Mouse (Mus musculus): ENCODE data around the gene Selenom.

Gene Selenom

DNA sequence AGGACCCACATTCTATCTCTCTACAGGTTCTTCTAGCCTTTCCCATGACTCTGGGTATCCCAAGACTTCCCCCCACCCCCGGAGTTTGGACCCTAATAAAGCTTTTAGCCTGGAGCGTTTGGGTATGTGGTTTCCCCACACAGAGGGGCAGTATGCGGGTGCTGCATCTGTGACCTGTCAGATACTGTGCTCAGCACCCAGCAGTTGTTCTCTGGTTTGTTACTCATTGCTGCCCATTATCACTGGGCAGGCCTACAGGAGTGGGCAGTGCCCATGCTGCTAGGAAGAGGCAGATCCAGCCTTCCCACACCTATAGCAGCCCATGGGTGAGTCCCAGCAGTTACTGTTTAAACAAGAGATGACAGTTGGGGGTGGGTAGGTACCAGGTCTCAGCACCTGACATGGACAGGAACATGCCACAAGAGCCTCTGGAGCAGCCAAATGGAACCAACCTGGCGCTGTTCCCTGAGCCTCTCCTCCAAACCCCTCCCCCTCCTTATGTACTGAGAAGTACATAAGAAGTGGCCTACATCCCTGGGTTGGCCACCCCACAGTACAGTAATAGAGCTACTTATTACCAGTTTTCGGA is 22.4 kb downstream of the Selenom start:
- H3K4me1 ChIP-seq (replicated peaks; ENCODE audit: low read depth, low read length), result peaks cover 84% of the 10 kb centered on the region
- 0 out of 2 replicates have a peak overlapping the region, but pooled peaks have one; percentile 85 for H3K4me3 ChIP-seq (replicated peaks; ENCODE audit: low read length)
- no peaks in the 10 kb centered on the region for H3K9me3 ChIP-seq (ENCODE audit: low read length)
- TF ChIP-seq POU5F1 (IDR thresholded peaks at IDR 0.05; ENCODE audit: borderline replicate concordance, low read length), result no peak
- no peak for TF ChIP-seq NANOG (IDR thresholded peaks at IDR 0.05; ENCODE audit: borderline replicate concordance, low read length)
- TF ChIP-seq CTCF (conservative IDR thresholded peaks at IDR 0.05; ENCODE audit: low read length), result no peak
- H3K36me3 ChIP-seq (ENCODE audit: insufficient read depth, low read length), result peaks cover 34% of the 10 kb centered on the region
- peaks cover 7% of the 10 kb centered on the region; the same call in 1 of the 2 replicates for H3K27me3 ChIP-seq (ENCODE audit: insufficient read depth, low read length)

DNA sequence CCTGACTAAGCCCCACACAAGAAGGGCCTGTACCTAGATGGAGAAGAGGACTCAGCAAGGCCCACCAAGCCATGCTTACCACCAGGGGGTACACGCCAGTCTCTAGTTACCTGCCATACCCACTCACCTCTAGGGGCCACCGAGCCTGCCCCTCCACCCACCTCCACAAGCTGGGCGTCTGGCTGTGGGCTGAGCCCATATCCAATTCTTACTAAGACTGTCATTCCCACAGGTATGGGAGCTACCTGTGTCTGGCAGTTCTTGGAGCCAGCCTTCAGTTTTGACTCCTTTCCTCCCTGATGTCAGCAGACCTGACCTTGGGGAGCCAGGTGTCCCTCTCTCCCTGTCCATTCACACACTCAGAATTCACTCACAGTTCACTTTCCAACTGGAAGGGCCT is 23.2 kb downstream of the Selenom start:
- Histone ChIP-seq H3K4me3 (replicated peaks; ENCODE audit: low read length) (peak overlapping the region; percentile 84; the same call in 1 of the 2 replicates), H3K36me3 (ENCODE audit: insufficient read depth, low read length) (peaks cover 27% of the 10 kb centered on the region), H3K9me3 (ENCODE audit: low read length) (no peaks in the 10 kb centered on the region), H3K27me3 (ENCODE audit: insufficient read depth, low read length) (peaks cover 7% of the 10 kb centered on the region; the same call in 1 of the 2 replicates), H3K4me1 (replicated peaks; ENCODE audit: low read depth, low read length) (peaks cover 85% of the 10 kb centered on the region)
- no peak for TF ChIP-seq CTCF (conservative IDR thresholded peaks at IDR 0.05; ENCODE audit: low read length)
- no peak for TF ChIP-seq NANOG (IDR thresholded peaks at IDR 0.05; ENCODE audit: borderline replicate concordance, low read length)
- no peak for TF ChIP-seq POU5F1 (IDR thresholded peaks at IDR 0.05; ENCODE audit: borderline replicate concordance, low read length)

DNA sequence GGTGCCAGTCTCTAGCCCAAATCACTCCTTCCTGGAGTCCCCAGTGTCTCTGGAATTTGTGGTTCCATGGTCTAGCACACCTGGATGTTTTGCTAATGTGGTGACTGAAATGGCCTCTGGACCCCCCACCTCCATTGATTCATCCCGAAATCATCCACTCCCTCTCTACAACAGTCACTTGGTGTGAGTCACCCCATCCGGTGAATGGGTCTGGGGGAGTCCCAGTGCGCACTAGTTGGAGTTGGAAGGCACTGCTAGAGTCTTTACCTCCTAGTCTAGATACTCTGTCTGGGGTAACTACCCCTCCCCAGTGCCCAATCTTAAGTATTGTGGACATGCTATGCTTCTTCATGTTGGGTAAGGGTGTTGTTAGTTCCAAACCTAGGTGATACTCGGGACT is 23.9 kb downstream of the Selenom start:
- Histone ChIP-seq H3K36me3 (ENCODE audit: insufficient read depth, low read length) (peaks cover 21% of the 10 kb centered on the region), H3K9me3 (ENCODE audit: low read length) (no peaks in the 10 kb centered on the region), H3K27me3 (ENCODE audit: insufficient read depth, low read length) (peaks cover 7% of the 10 kb centered on the region; the same call in 1 of the 2 replicates), H3K4me3 (replicated peaks; ENCODE audit: low read length) (peak overlapping the region; percentile 84), H3K4me1 (replicated peaks; ENCODE audit: low read depth, low read length) (peaks cover 86% of the 10 kb centered on the region)
- TF ChIP-seq CTCF (conservative IDR thresholded peaks at IDR 0.05; ENCODE audit: low read length) (no peak), NANOG (IDR thresholded peaks at IDR 0.05; ENCODE audit: borderline replicate concordance, low read length) (no peak), POU5F1 (IDR thresholded peaks at IDR 0.05; ENCODE audit: borderline replicate concordance, low read length) (no peak)

DNA sequence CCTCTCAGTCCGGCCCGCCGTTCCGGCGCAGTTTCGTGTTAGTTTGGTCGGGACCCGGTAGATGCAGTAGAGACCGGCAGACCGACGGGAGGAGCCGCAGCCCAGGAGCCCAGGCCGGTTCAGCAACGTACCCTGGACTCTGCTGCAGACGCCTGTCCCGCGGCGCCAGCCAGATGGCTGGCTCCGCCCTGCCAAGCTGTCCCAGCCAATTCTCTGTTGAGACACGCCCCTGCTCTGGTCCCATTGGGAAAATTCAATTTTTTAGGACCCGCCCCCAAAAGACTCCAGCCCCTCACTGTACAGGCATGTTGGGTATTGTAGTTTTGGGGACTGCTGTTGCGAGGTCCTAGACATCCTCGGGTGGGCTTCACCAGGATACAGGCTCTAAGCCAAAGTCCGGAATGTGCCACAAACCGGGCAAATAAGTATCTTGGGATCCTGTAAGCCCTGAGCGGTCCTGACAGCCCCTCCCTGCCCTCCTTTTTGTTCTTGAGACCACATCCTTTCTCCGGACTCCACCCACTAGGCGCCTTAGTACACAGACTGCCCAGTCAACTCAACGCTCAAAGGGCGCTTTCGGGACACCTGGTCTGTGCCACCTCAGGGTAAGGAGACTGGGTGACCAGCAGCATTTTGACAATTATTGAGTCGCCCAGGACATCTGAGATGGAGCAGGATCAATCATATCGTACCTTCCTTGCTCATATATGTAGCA is 24.8 kb downstream of the Selenom start:
- peaks cover 86% of the 10 kb centered on the region for H3K4me1 ChIP-seq (replicated peaks; ENCODE audit: low read depth, low read length)
- peaks cover under 1% of the 10 kb centered on the region; the same call in 1 of the 2 replicates for H3K9me3 ChIP-seq (ENCODE audit: low read length)
- peaks cover 12% of the 10 kb centered on the region for H3K36me3 ChIP-seq (ENCODE audit: insufficient read depth, low read length)
- peaks cover 7% of the 10 kb centered on the region; the same call in 1 of the 2 replicates for H3K27me3 ChIP-seq (ENCODE audit: insufficient read depth, low read length)
- peak overlapping the region; percentile 84 for H3K4me3 ChIP-seq (replicated peaks; ENCODE audit: low read length)
- no peak for TF ChIP-seq CTCF (conservative IDR thresholded peaks at IDR 0.05; ENCODE audit: low read length)
- TF ChIP-seq POU5F1 (IDR thresholded peaks at IDR 0.05; ENCODE audit: borderline replicate concordance, low read length), result no peak
- no peak for TF ChIP-seq NANOG (IDR thresholded peaks at IDR 0.05; ENCODE audit: borderline replicate concordance, low read length)

DNA sequence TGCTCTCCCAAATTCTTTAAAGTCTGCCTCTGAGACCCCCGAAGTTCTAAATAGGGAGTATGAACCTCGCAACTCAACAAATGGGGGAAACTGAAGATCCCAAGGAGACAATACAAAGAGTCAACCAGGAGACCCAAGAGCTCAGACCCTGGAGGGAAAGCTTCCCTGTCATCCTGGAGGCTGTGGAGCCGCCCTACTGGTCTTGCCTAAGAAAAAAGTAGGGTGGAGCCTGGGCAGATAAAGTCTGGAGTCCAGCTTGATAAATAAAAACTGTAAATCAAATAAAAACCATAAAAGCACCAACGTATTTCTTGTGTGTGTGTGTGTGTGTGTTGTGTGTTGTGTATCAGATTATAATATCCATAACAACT is 25.3 kb downstream of the Selenom start:
- Histone ChIP-seq H3K4me3 (replicated peaks; ENCODE audit: low read length) (peak overlapping the region; percentile 84), H3K36me3 (ENCODE audit: insufficient read depth, low read length) (peaks cover 8% of the 10 kb centered on the region), H3K9me3 (ENCODE audit: low read length) (peaks cover 6% of the 10 kb centered on the region), H3K27me3 (ENCODE audit: insufficient read depth, low read length) (peaks cover 7% of the 10 kb centered on the region; the same call in 1 of the 2 replicates), H3K4me1 (replicated peaks; ENCODE audit: low read depth, low read length) (peaks cover 81% of the 10 kb centered on the region)
- TF ChIP-seq POU5F1 (IDR thresholded peaks at IDR 0.05; ENCODE audit: borderline replicate concordance, low read length), result no peak
- 0 out of 2 replicates have a peak, but pooled peaks have one; percentile 1 for TF ChIP-seq CTCF (conservative IDR thresholded peaks at IDR 0.05; ENCODE audit: low read length)
- TF ChIP-seq NANOG (IDR thresholded peaks at IDR 0.05; ENCODE audit: borderline replicate concordance, low read length), result no peak

DNA sequence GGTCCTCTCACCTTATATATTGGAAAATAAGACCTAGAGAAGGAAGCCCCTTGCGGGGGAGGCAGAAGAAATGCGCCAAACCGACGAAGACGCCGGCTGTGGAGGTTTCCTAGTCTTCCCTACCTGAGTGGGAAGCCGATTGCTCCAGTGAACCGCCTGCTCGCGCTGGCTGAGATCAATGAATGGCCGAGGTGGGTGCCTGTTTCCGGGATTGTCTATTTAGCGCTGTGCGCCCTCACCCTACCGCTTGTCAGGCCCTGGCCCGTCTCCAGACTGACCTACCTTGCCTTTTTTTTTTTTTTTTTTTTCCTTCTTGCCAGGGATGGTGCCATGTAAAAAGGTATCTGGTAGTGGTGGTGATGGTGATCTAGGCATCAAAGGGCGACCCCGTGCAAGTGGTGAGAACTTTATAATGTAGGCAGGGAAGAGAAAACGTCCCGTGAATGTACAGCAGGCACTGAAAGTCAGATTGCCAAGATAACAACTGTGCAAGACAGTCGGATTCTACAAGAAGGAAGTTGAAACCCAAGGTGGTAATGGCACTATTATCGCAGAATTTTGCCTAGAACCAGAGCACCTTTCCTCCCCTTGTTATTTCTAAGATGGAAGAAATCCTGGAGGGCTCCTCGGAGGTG is 26.1 kb downstream of the Selenom start, which contains the start of gene Smtn:
Gene Smtn, minus strand, starts transcription at position 162 of the 635 bp plus-strand sequence.
- TF ChIP-seq CTCF (conservative IDR thresholded peaks at IDR 0.05; ENCODE audit: low read length) (no peak), NANOG (IDR thresholded peaks at IDR 0.05; ENCODE audit: borderline replicate concordance, low read length) (no peak), POU5F1 (IDR thresholded peaks at IDR 0.05; ENCODE audit: borderline replicate concordance, low read length) (no peak)
- Histone ChIP-seq H3K9me3 (ENCODE audit: low read length) (peaks cover 6% of the 10 kb centered on the region), H3K4me1 (replicated peaks; ENCODE audit: low read depth, low read length) (peaks cover 84% of the 10 kb centered on the region), H3K27me3 (ENCODE audit: insufficient read depth, low read length) (peaks cover 7% of the 10 kb centered on the region; the same call in 1 of the 2 replicates), H3K4me3 (replicated peaks; ENCODE audit: low read length) (peak within 1 kb of the TSS; percentile 84), H3K36me3 (ENCODE audit: insufficient read depth, low read length) (peaks cover 8% of the 10 kb centered on the region)

DNA sequence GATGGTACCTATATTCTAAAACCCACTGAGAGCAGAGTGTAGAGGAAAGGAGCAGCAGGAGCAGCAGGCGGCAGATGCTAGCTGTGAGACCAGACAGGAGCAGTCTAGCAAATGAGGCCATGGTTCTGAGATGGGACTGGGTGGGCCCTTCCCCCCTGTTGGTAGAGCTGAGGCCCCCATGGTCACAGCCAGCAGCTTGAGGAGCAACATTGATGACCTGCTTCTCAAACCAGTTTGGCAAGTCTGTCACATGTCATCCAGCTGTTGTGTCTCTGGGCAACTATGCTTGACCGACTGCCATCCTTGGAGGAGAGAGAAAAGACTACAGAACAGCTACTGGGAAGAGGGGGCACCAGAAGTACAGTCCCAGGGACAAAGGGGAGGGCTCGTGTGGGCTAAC is 27.4 kb downstream of the Selenom start:
- H3K4me1 ChIP-seq (replicated peaks; ENCODE audit: low read depth, low read length), result peaks cover 86% of the 10 kb centered on the region
- peaks cover 7% of the 10 kb centered on the region; the same call in 1 of the 2 replicates for H3K27me3 ChIP-seq (ENCODE audit: insufficient read depth, low read length)
- no peak overlapping the region for H3K4me3 ChIP-seq (replicated peaks; ENCODE audit: low read length)
- H3K36me3 ChIP-seq (ENCODE audit: insufficient read depth, low read length), result peaks cover 5% of the 10 kb centered on the region
- H3K9me3 ChIP-seq (ENCODE audit: low read length), result peaks cover 6% of the 10 kb centered on the region
- TF ChIP-seq NANOG (IDR thresholded peaks at IDR 0.05; ENCODE audit: borderline replicate concordance, low read length) (no peak), CTCF (conservative IDR thresholded peaks at IDR 0.05; ENCODE audit: low read length) (no peak)

DNA sequence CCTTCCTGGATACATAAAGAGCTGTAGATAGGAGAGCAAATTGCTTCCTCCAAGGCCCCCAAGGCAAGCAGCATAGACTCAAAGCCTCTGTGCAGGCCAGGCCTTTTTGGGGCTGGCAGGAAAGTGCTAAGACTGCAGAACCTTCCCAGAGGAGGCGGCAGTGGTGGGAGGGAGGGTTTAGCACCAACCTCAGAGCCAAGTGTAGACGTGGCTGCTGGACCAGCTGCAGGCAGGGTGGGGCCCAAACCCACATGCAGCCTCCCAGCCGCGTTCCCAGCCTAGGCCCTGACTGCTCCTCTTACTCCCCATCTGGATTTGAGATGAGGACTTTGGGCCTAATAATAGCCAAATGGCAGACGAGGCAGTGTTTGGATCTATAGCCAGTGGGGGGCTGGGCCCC is 28.5 kb downstream of the Selenom start:
- TF ChIP-seq POU5F1 (IDR thresholded peaks at IDR 0.05; ENCODE audit: borderline replicate concordance, low read length), result no peak
- TF ChIP-seq NANOG (IDR thresholded peaks at IDR 0.05; ENCODE audit: borderline replicate concordance, low read length), result no peak
- TF ChIP-seq CTCF (conservative IDR thresholded peaks at IDR 0.05; ENCODE audit: low read length), result no peak
- Histone ChIP-seq H3K36me3 (ENCODE audit: insufficient read depth, low read length) (no peaks in the 10 kb centered on the region), H3K4me3 (replicated peaks; ENCODE audit: low read length) (no peak overlapping the region), H3K4me1 (replicated peaks; ENCODE audit: low read depth, low read length) (peaks cover 88% of the 10 kb centered on the region), H3K9me3 (ENCODE audit: low read length) (peaks cover 6% of the 10 kb centered on the region), H3K27me3 (ENCODE audit: insufficient read depth, low read length) (peaks cover 7% of the 10 kb centered on the region; the same call in 1 of the 2 replicates)

All from E14TG2a.4 (cell line).